Mouse (Mus musculus) left cerebral cortex, postnatal 14 days (tissue): ENCODE measurements at regions not wholly inside any gene's neighbourhood (a gene's known extent, or its start where the extent isn't known, plus 50 kb on each side); places are given as distances from the start of the nearest gene placed in this dataset.
A peak's percentile ranks its signal among the peaks of the same experiment; 100 is the strongest.

Experiments
- DNase-seq, 2 experiments: peaks; one replicate each; pipeline ENCODE4 v3.0.0; 2021 to 2022; ENCODE audit warnings: low spot score in 2 of 2, mixed read lengths in 1 of 2
- intact Hi-C: fragments of 180-260 bp; cut with DNase I; formaldehyde crosslinking; loops from one replicate; pipeline ENCODE4 v1.15.1; 2025

DNA sequence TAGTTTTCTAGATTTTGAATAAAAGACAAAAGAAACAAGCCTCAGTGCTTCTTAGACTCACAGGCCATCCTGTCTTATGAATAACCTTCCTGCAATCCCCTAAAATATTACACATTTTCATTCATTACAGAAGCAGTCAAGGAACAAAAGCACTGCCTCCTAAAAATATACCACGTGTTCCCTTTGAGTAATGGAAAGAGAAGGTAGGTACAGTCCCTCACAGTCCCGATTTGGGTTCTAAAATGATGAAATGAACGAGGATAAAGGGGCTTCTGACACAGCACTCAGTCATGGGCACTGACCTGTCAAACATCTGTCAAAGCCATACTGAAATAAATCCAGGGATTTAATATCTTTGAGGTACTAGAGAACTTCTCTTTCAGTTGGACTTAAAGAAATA lies 159.9 kb downstream of the AW209491 start:
- DNase-seq: no peak
- intact Hi-C loops: no loop called here

DNA sequence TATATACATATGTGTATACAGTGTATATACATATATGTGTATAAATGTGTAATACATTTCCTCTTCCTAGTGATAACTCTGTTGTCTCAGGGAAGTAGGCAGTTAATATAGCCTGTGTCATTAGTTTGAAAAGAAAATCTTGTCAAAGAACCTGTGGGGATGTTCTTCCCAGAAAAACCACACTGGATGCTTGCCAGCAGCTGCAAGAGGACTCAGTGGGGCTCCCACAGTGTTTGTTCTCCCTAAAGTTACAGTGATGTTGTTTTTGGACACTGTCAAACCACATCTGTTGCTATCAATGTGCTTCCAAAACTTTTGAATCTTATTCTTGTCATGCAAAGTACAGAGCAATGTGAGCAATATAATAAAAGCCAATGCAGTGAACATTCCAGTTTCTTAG lies 170.3 kb downstream of the AW209491 start:
- intact Hi-C loops: no loop called here
- DNase-seq: peak in 1 of 2 experiments; percentile 9

DNA sequence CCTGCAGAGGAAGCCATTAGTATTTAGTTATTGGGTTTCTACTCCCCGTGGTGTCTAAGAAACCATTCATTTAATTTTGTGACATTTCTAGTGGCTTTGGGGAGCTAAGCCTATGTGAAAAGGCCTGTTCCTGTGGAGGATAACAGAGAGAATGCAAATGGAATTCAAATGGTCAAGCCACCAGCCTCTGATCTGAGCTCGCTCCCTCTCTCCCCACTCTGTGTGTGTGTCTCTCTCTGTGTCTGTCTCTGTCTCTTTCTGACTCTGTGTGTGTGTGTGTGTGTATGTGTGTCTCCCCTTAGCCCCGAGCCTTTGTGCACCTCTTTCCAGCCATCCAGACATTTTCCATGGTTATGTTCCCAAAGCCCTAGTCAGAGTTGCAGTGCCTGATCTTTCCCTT lies 171.1 kb downstream of the AW209491 start:
- intact Hi-C loops: no loop called here
- DNase-seq: no peak

DNA sequence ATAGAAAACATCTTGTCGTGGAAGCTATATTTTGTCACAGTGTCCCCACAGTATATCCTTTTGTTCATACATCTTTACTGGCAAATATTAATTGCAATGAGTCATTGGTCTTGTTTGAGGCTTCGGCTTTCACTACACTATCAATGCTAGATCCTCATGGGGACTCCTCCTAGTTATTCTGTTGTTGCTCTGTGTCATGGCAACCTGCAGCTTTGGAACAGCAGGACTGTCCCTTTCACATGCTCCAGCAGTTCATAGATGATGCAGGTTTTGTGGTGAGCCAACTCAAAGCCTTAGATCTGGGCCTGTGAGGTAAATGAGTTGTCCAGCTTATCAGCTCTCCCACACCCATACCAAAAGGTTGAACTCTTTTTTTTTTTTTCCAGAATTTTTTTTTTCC lies 172.4 kb downstream of the AW209491 start:
- DNase-seq: no peak
- intact Hi-C loops: no loop called here

DNA sequence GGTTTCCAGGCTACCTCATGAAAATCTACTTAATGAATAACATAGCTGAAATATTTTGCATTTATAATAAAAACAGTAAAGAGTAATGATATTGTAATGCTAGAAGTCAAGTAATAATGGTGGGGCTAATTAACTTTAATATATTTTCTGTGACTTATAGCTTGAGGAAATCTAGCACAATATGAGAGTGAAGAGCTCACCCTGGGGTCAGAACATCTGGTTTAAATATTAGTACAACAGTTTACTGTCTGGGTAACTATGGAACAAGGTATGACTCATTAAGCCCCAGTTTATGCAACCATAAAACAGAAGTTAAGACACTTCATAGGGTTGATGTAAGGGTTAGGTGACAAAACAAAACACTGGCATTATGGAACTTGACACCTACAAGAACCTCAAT lies 205.4 kb downstream of the AW209491 start:
- DNase-seq: no peak
- intact Hi-C loops: no loop called here
